Mouse (Mus musculus): ENCODE measurements at regions not wholly inside any gene's neighbourhood (a gene's known extent, or its start where the extent isn't known, plus 50 kb on each side); places are given as distances from the start of the nearest gene placed in this dataset.

DNA sequence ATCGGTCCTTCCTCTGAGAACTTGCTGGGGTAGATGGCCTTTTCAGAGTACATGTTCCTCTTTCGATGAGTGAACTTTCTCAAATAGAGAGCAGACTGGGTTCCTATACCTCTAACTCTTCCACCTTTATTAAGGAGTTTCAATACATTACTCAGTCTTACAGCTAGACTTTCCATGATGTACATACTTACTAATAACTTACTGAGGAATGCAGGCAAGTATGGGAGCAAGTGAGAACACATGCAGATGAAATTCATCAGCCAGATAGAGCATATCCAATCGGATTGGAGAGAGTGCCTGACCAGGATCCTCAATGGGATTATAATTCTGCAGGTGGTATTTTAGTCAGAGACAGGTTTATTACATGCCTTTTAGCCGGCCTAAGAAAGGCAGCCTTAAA, 292.2 kb upstream of the Large1 start:
- ATAC-seq (replicated peaks; ENCODE audit: poor library complexity, severe bottlenecking) = no peak

DNA sequence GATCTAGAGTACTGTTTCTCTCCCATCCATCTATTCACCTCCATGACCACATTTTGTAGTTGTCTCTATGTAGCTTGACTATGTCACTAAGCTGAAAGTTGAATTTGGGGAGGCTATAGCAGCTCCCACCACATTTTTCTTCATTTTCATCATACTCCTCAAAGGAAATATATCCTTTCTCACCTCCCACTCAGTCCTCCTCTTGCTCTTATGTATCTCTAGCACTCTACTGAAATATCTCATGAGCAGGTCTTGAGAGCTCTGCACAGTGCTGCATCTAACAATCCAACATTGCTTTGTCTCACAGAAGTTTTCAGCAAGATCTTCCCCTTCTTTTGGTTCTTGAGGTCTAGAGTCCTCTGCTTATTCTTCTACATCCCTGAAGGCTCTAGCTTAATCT, 273.5 kb upstream of the Large1 start:
- ATAC-seq (replicated peaks; ENCODE audit: poor library complexity, severe bottlenecking) = no peak

GRCm38 (mm10) chr8:73618946-73619345, 265.6 kb upstream of the Large1 start:
- peak; percentile 65 for ATAC-seq (replicated peaks; ENCODE audit: poor library complexity, severe bottlenecking)

- ATAC-seq (replicated peaks; ENCODE audit: poor library complexity, severe bottlenecking) = no peak
Observed at GRCm38 (mm10) chr8:73614631-73615030, 261.3 kb upstream of the Large1 start.

- ATAC-seq (replicated peaks; ENCODE audit: poor library complexity, severe bottlenecking) = no peak
Observed at GRCm38 (mm10) chr8:73614106-73614505, 260.8 kb upstream of the Large1 start.

DNA sequence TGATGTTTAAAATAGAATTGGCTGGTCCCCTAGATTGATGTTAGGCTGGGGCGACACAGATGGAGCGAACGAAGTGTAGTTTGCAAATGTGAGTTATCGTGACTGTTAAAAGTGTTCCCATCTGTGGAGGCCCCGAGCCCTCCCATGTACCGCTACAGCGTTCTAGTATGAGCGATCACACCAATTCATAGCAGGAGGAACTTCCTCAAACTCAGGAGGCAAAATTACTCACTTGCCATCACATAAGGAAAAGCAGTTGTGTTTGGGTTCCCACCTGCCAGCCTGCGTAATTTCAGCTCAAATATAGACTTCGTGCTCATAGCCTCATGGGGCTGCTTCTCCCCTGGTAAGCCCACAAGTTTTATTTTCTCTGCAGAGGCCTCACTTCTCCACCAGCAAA, 258.2 kb upstream of the Large1 start:
- no peak for ATAC-seq (replicated peaks; ENCODE audit: poor library complexity, severe bottlenecking)

DNA sequence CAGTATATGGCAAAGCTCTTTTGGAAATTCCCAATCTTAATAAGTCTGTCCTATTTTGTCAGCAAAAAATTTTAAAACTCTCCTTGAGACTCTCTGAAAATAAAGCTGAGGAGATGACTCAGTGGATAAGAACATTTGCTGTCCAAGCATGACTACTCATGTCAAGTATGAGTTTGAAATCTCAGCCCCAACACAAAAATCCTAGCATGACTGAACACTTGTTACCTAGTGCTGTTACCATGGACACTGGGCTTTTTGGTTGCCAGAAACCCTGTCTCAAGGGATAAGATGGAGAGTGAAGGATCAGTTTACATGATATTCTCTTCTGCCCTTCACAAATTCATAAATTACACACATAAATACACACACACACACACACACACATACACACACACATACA, 217.3 kb upstream of the Large1 start:
- no peak for ATAC-seq (replicated peaks; ENCODE audit: poor library complexity, severe bottlenecking)

DNA sequence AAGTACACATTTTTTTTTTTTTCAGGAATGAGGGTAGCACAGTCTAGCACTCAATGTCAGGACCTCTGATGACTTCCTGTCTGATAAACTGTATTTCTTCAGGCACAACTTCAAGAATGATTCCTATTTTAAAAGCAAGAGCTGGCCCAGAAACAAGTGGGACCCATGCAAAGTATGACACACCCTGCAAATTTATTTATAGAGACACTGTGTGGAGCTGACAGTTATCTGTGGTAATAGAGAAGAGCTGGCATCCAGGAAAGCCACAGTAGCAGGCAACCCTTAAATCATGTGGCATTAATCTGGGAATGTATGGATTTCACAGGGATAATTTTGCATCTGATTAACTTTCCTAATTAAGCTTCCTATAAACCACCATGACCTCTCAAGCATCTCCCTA, 216.6 kb upstream of the Large1 start:
- ATAC-seq (replicated peaks; ENCODE audit: poor library complexity, severe bottlenecking) = no peak
